In genomic region chrX:151168438-151169131, GRCm38 (mm10) we compare ENCODE assay signal across 9 mouse cellular contexts. TPM values are rescaled to one million over a fixed set of nuclear protein-coding genes. Genes with fewer than 3 reads are reported as not detected.
DNase-seq lines count a peak whose midpoint lies in the region; ATAC-seq and TF ChIP-seq lines count a peak whose summit lies in the region.
"Had no signal": no experiment of that assay in that cellular context is flagged by ENCODE, and none has a peak within 500 bp of the region (broad histone marks: within the 10 kb centered on the region; RNA-seq: fewer than 3 reads in every experiment).

No protein-coding gene starts in this region.

- no peak for TF ChIP-seq CTCF in cortical plate, adult 2 months (IDR thresholded peaks at IDR 0.05; ENCODE audit: extremely low read depth, insufficient read depth, low read length)
- TF ChIP-seq CTCF in stomach, postnatal 0 days (IDR thresholded peaks at IDR 0.05; ENCODE audit: low read depth) = no peak

- no peaks in the 10 kb centered on the region for H3K27me3 ChIP-seq in intestine, embryonic 15.5 days (replicated peaks)
- H3K27me3 ChIP-seq in midbrain, embryonic 13.5 days = no peaks in the 10 kb centered on the region
- no peaks in the 10 kb centered on the region for H3K27me3 ChIP-seq in stomach, postnatal 0 days (ENCODE audit: control insufficient read depth, insufficient read depth, low read length)

- TF ChIP-seq POLR2A in cortical plate, adult 2 months (IDR thresholded peaks at IDR 0.05; ENCODE audit: extremely low read depth, insufficient read depth, low read length) = no peak

- H3K36me3 ChIP-seq in intestine, embryonic 15.5 days = no peaks in the 10 kb centered on the region
- H3K36me3 ChIP-seq in midbrain, embryonic 13.5 days = no peaks in the 10 kb centered on the region
- H3K36me3 ChIP-seq in stomach, postnatal 0 days (ENCODE audit: control insufficient read depth, insufficient read depth, low read length) = no peaks in the 10 kb centered on the region

- H3K4me3 ChIP-seq in cortical plate, adult 2 months (ENCODE audit: insufficient read depth, low read length) = peak overlapping the region; percentile 76
- H3K4me3 ChIP-seq in intestine, embryonic 15.5 days (replicated peaks) = peak overlapping the region; percentile 45
- H3K4me3 ChIP-seq in midbrain, embryonic 13.5 days (replicated peaks) = peak overlapping the region; percentile 48
- H3K4me3 ChIP-seq in stomach, postnatal 0 days (ENCODE audit: low read depth, low read length) = peak overlapping the region; percentile 43

- intact Hi-C loops in left cerebral cortex, postnatal 14 days (cut with DNase I) = no loop called here

- no peak for TF ChIP-seq EP300 in stomach, postnatal 0 days (optimal IDR thresholded peaks at IDR 0.05)

- H3K4me1 ChIP-seq in cortical plate, adult 2 months (ENCODE audit: control insufficient read depth, insufficient read depth, low read length) = no peaks in the 10 kb centered on the region
- H3K4me1 ChIP-seq in intestine, embryonic 15.5 days (replicated peaks) = no peaks in the 10 kb centered on the region
- peaks cover 8% of the 10 kb centered on the region; the same call in 1 of the 2 replicates for H3K4me1 ChIP-seq in midbrain, embryonic 13.5 days (replicated peaks)
- H3K4me1 ChIP-seq in stomach, postnatal 0 days (replicated peaks; ENCODE audit: control insufficient read depth, insufficient read depth) = no peaks in the 10 kb centered on the region

- H3K9me3 ChIP-seq in intestine, embryonic 15.5 days = no peaks in the 10 kb centered on the region
- no peaks in the 10 kb centered on the region for H3K9me3 ChIP-seq in midbrain, embryonic 13.5 days
- H3K9me3 ChIP-seq in stomach, postnatal 0 days (ENCODE audit: control insufficient read depth, low read length) = no peaks in the 10 kb centered on the region

- peak overlapping the region; percentile 92 for H3K27ac ChIP-seq in cortical plate, adult 2 months (ENCODE audit: insufficient read depth, low read length)
- peak overlapping the region; percentile 37; the same call in 1 of the 2 replicates for H3K27ac ChIP-seq in intestine, embryonic 15.5 days
- peak overlapping the region; percentile 91 for H3K27ac ChIP-seq in midbrain, embryonic 13.5 days
- peak overlapping the region; percentile 63 for H3K27ac ChIP-seq in stomach, postnatal 0 days (replicated peaks)

- peak; percentile 25 for DNase-seq in adrenal gland, adult 2 months
- peak; percentile 23 for DNase-seq in gastrocnemius, postnatal 10 days
- DNase-seq in left cerebral cortex, postnatal 14 days (ENCODE audit: low spot score in 2 of 2) = peak; percentile 59 to 65
- peak; percentile 31 for DNase-seq in stomach, postnatal 0 days (ENCODE audit: low spot score)
- no peak for DNase-seq in spleen, adult 18-20 months

- peak overlapping the region; percentile 60 for H3K4me2 ChIP-seq in intestine, embryonic 15.5 days (replicated peaks)
- H3K4me2 ChIP-seq in midbrain, embryonic 13.5 days (replicated peaks) = peak overlapping the region; percentile 54
- H3K4me2 ChIP-seq in stomach, postnatal 0 days (replicated peaks; ENCODE audit: low read depth) = peak overlapping the region; percentile 55

- 19% methylated on average over 25 of the region's 25 CpGs for WGBS in intestine, embryonic 15.5 days
- WGBS in midbrain, embryonic 13.5 days = 28% methylated on average over 25 of the region's 25 CpGs
- 16% methylated on average over 22 of the region's 25 CpGs for WGBS in stomach, postnatal 0 days

- H3K9ac ChIP-seq in intestine, embryonic 15.5 days = no peak overlapping the region
- peak overlapping the region; percentile 59; the same call in 1 of the 2 replicates for H3K9ac ChIP-seq in midbrain, embryonic 13.5 days (replicated peaks)
- H3K9ac ChIP-seq in stomach, postnatal 0 days (ENCODE audit: low read length) = peak overlapping the region; percentile 53

- peak; percentile 76 for ATAC-seq in intestine, embryonic 15.5 days
- peak; percentile 77 for ATAC-seq in midbrain, embryonic 13.5 days
- peak; percentile 83 for ATAC-seq in stomach, postnatal 0 days (ENCODE audit: low FRiP score, low TSS enrichment)

RNA-seq across cellular contexts. Expression of gene Wnk3, which starts 29.3 kb away (rescaled TPM):
- total RNA-seq in adrenal gland, adult 2 months (2021) = 1 to 10 TPM; 1.3 to 1.8 TPM
- polyA plus RNA-seq in adrenal gland, adult 2 months (2012; rRNA removed) = 0.02 and 0.06 TPM in 2 replicates
- 9.0 and 9.6 TPM in 2 replicates for polyA plus RNA-seq in cortical plate, adult 2 months (2012; rRNA removed)
- 1 to 10 TPM; 1.2 to 2.2 TPM for total RNA-seq in gastrocnemius, postnatal 10 days (2021)
- polyA plus RNA-seq in intestine, embryonic 15.5 days (2015; fragmentation: Nextera tagmentation; extraction: Ambion mirVana) = 1.2 and 1.4 TPM in 2 replicates
- total RNA-seq in left cerebral cortex, postnatal 14 days (2021) = 10 to 100 TPM; 31.5 to 36.9 TPM
- 16.9 and 20.7 TPM in 2 replicates for polyA plus RNA-seq in midbrain, embryonic 13.5 days (2015; fragmentation: Nextera tagmentation; extraction: Ambion mirVana)
- 0.19 and 0.39 TPM in 2 replicates for polyA plus RNA-seq in stomach, postnatal 0 days (2015; fragmentation: Nextera tagmentation; extraction: Ambion mirVana)
- polyA plus RNA-seq: erythroblast, embryonic 14.5 days had no signal

Comparison
In these comparisons a context has a peak if more than half of its experiments do, and no peak if none do; other contexts are left out.
1. DNase-seq: peak in adrenal gland, adult 2 months (single experiment), gastrocnemius, postnatal 10 days (single experiment), left cerebral cortex, postnatal 14 days (2 of 2) and stomach, postnatal 0 days (single experiment); none in spleen, adult 18-20 months (0 of 2).
2. H3K27ac ChIP-seq: peak in every context shown above with its lines; median percentile 92 in cortical plate, adult 2 months; 91 in midbrain, embryonic 13.5 days; 63 in stomach, postnatal 0 days; 37 in intestine, embryonic 15.5 days.
3. Peak in every context shown above with its lines, with median percentiles within 50 percentile points of each other: H3K4me3 ChIP-seq, ATAC-seq and H3K4me2 ChIP-seq.